ENCODE assay signal across 10 mouse cellular contexts in the genomic region with DNA sequence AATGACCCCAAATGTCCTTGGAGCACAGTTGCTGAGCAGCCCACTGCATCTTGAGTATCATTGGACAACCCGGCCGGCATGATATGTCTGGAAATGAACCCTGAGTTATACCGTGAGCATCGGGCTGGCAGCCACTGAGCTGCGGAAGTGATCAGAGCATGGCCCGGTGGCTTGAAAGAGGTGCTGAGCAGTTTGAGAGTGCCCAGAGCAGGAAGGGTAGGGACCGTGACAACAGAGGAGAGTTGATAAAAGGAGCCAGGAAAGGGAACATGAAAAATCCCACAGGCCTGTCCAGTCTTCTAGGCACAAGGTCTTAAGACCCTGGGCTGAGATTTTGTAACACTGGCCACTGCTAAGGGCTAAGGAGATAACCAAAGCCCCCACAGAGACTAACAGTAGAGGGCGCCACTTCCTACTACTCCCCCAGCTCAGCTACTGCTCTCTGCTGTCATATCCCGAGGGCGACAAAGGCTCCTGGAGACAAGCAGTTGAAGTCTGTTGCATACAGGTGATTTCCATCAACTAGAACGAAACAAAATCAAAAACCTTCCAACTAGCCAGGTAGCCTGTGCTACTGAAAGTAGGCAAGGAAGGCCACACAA. TPM values are rescaled to one million over a fixed set of nuclear protein-coding genes. Genes with fewer than 3 reads are reported as not detected.
A peak's percentile ranks its signal among the peaks of the same experiment; 100 is the strongest.
DNase-seq lines count a peak whose midpoint lies in the region; ATAC-seq and TF ChIP-seq lines count a peak whose summit lies in the region.
"Had no signal": no experiment of that assay in that cellular context is flagged by ENCODE, and none has a peak within 500 bp of the region (broad histone marks: within the 10 kb centered on the region; RNA-seq: fewer than 3 reads in every experiment).

No protein-coding gene starts in this region.

- H3K27me3 ChIP-seq in CH12.LX (replicated peaks) = no peaks in the 10 kb centered on the region
- no peaks in the 10 kb centered on the region for H3K27me3 ChIP-seq in limb, embryonic 11.5 days (ENCODE audit: control insufficient read depth, insufficient read depth, low read length)
- H3K27me3 ChIP-seq in spleen, adult 2 months (ENCODE audit: control insufficient read depth, insufficient read depth, low read length) = no peaks in the 10 kb centered on the region

- peak; percentile 69 for TF ChIP-seq RAD21 in CH12.LX (IDR thresholded peaks at IDR 0.05; ENCODE audit: low read depth, low read length)

- H3K79me2 ChIP-seq in CH12.LX (replicated peaks; ENCODE audit: control insufficient read depth, extremely low read depth, insufficient read depth, poor library complexity, severe bottlenecking) = no peaks in the 10 kb centered on the region

- no peaks in the 10 kb centered on the region for H3K9me3 ChIP-seq in CH12.LX (replicated peaks; ENCODE audit: low read length)
- no peaks in the 10 kb centered on the region for H3K9me3 ChIP-seq in limb, embryonic 11.5 days (ENCODE audit: control insufficient read depth, low read length)

- DNase-seq in layer of hippocampus, adult 11-12 months (ENCODE audit: low spot score) = peak; percentile 44
- DNase-seq in layer of hippocampus, adult 9-10 months (ENCODE audit: low spot score) = no peak
- peak; percentile 67 for DNase-seq in CH12.LX (ENCODE audit: extremely low read depth)
- DNase-seq in adrenal gland, postnatal 10 days = peak; percentile 60
- peak; percentile 35 for DNase-seq in forelimb bud, embryonic 11.5 days (ENCODE audit: low read depth, low spot score)
- peak; percentile 50 for DNase-seq in limb, embryonic 11.5 days (ENCODE audit: low spot score)
- peak; percentile 21 to 32 for DNase-seq in spleen, adult 2 months (ENCODE audit: low read depth in 1 of 2, low spot score in 2 of 2)
- DNase-seq in c-Kit-positive CD71-positive TER-119-positive erythroid progenitor cells, embryonic 14.5 days (ENCODE audit: low spot score) = no peak

- no peak for TF ChIP-seq EP300 in CH12.LX (IDR thresholded peaks at IDR 0.05; ENCODE audit: low read length)

- 64% methylated on average over 11 of the region's 11 CpGs for WGBS in limb, embryonic 11.5 days
- WGBS in spleen, adult 2 months = 60% methylated on average over 11 of the region's 11 CpGs

- H3K9ac ChIP-seq in CH12.LX (ENCODE audit: insufficient read depth, low read depth) = no peak overlapping the region
- no peak overlapping the region for H3K9ac ChIP-seq in limb, embryonic 11.5 days (ENCODE audit: low read length)

- H3K4me1 ChIP-seq in CH12.LX (ENCODE audit: control insufficient read depth in 1 of 2, insufficient read depth in 2 of 2) = peaks cover 4 to 17% of the 10 kb centered on the region in 2 experiments
- H3K4me1 ChIP-seq in limb, embryonic 11.5 days (ENCODE audit: control insufficient read depth, insufficient read depth, low read length) = no peaks in the 10 kb centered on the region
- H3K4me1 ChIP-seq in spleen, adult 2 months (ENCODE audit: control insufficient read depth, insufficient read depth, insufficient read length) = no peaks in the 10 kb centered on the region

- no peak for TF ChIP-seq POLR2A in CH12.LX (IDR thresholded peaks at IDR 0.05; ENCODE audit: low read depth, low read length)
- no peak for TF ChIP-seq POLR2A in spleen, adult 2 months (IDR thresholded peaks at IDR 0.05; ENCODE audit: low read depth, low read length)

- ATAC-seq in limb, embryonic 11.5 days (ENCODE audit: insufficient number of reproducible peaks, low FRiP score, low TSS enrichment, low read depth) = no peak; the same call in 1 of the 2 replicates

- peak overlapping the region; percentile 10; the same call in 1 of the 2 replicates for H3K4me2 ChIP-seq in CH12.LX (ENCODE audit: insufficient read depth, low read depth, poor library complexity, severe bottlenecking)
- H3K4me2 ChIP-seq in limb, embryonic 11.5 days (ENCODE audit: low read depth, severe bottlenecking) = no peak overlapping the region

- no peak overlapping the region for H3K4me3 ChIP-seq in CH12.LX (replicated peaks in 1 of 3; ENCODE audit: low read depth in 2 of 3, low read length in 2 of 3, poor library complexity in 1 of 3)
- H3K4me3 ChIP-seq in limb, embryonic 11.5 days (ENCODE audit: low read depth, low read length) = no peak overlapping the region
- H3K4me3 ChIP-seq in spleen, adult 2 months (ENCODE audit: extremely low read depth, insufficient read depth, insufficient read length) = no peak overlapping the region

- peak; percentile 59 to 87 for TF ChIP-seq CTCF in CH12.LX (conservative IDR thresholded peaks at IDR 0.05 in 1 of 2, IDR thresholded peaks at IDR 0.05 in 1 of 2; ENCODE audit: low read depth in 2 of 2, low read length in 2 of 2)
- TF ChIP-seq CTCF in spleen, adult 2 months (IDR thresholded peaks at IDR 0.05; ENCODE audit: extremely low read depth, insufficient read depth, insufficient read length, insufficient replicate concordance) = peak; percentile 46; the same call in 1 of the 2 replicates

- dilution Hi-C loops in CH12.LX (cut with MboI; ENCODE audit: extremely low pct_ligation_motif_present, extremely low pct_unique_long_range_greater_than_20kb, low sequenced_read_pairs) = no loop called here

- no peak overlapping the region for H3K27ac ChIP-seq in CH12.LX (ENCODE audit: insufficient read depth, low read depth)
- 0 out of 2 replicates have a peak overlapping the region, but pooled peaks have one; percentile 45 for H3K27ac ChIP-seq in limb, embryonic 11.5 days (replicated peaks; ENCODE audit: low read depth, low read length)
- H3K27ac ChIP-seq in spleen, adult 2 months (ENCODE audit: insufficient read depth, low read length) = no peak overlapping the region
- H3K27ac ChIP-seq: macrophage had no signal

- in situ Hi-C loops in CH12.LX (cut with MboI; ENCODE audit: low pct_ligation_motif_present, low pct_unique_long_range_greater_than_20kb, low sequenced_read_pairs) = loop anchor here (10.0 kb wide), 1 partner anchor 124 kb away; no protein-coding TSS in a partner anchor

- H3K36me3 ChIP-seq in CH12.LX (replicated peaks in 1 of 2; ENCODE audit: control insufficient read depth in 1 of 2, insufficient read depth in 1 of 2, low read length in 1 of 2) = no peaks in the 10 kb centered on the region
- H3K36me3 ChIP-seq in limb, embryonic 11.5 days (ENCODE audit: control insufficient read depth, insufficient read depth, low read length) = no peaks in the 10 kb centered on the region
- no peaks in the 10 kb centered on the region for H3K36me3 ChIP-seq in spleen, adult 2 months (ENCODE audit: control insufficient read depth, insufficient read depth, low read length)

TF ChIP-seq in CH12.LX, 34 proteins besides CTCF, POLR2A, EP300 and RAD21:
- TF ChIP-seq ELF1 (IDR thresholded peaks at IDR 0.05; ENCODE audit: low read depth, low read length) = no peak
- TF ChIP-seq MYC (IDR thresholded peaks at IDR 0.05; ENCODE audit: low read depth, low read length) = no peak
- no peak for TF ChIP-seq POLR2AphosphoS2 (IDR thresholded peaks at IDR 0.05; ENCODE audit: low read depth, low read length)
- TF ChIP-seq SMC3 (IDR thresholded peaks at IDR 0.05; ENCODE audit: low read depth, low read length) = peak; percentile 86
- no peak for TF ChIP-seq ZKSCAN1 (IDR thresholded peaks at IDR 0.05; ENCODE audit: borderline replicate concordance, low read depth, low read length)
- TF ChIP-seq SIN3A (IDR thresholded peaks at IDR 0.05; ENCODE audit: low read length) = no peak
- 0 out of 2 replicates have a peak, but pooled peaks have one; percentile 49 for TF ChIP-seq MAZ (IDR thresholded peaks at IDR 0.05; ENCODE audit: low read depth, low read length)

RNA-seq across cellular contexts. Expression of gene Ccdc83, which starts 14.8 kb away (rescaled TPM):
- not detected in 2 replicates for total RNA-seq in CH12.LX (2012; rRNA removed)
- not detected in 2 replicates for total RNA-seq in CH12.LX (2014; rRNA removed)
- not detected in 2 replicates for polyA plus RNA-seq in CH12.LX (2012; ENCODE audit: insufficient read length, low read depth)
- total RNA-seq in adrenal gland, postnatal 10 days (2021) = not detected
- not detected in 2 replicates for polyA plus RNA-seq in limb, embryonic 11.5 days (2014; fragmentation: Nextera tagmentation; extraction: Ambion mirVana)
- not detected in 2 replicates for polyA plus RNA-seq in spleen, adult 2 months (2012; rRNA removed)
- polyA plus RNA-seq: frontal cortex, adult 2 months; macrophage had no signal

RNA-seq across cellular contexts. Expression of gene Sytl2, which starts 21.7 kb away (rescaled TPM):
- 0.29 and 0.85 TPM in 2 replicates for total RNA-seq in CH12.LX (2012; rRNA removed)
- total RNA-seq in CH12.LX (2014; rRNA removed) = not detected in 2 replicates
- polyA plus RNA-seq in CH12.LX (2012; ENCODE audit: insufficient read length, low read depth) = not detected in 2 replicates
- 10 to 100 TPM in 1 of 2 experiments, 1 to 10 TPM in 1; 7.3 to 13.7 TPM for total RNA-seq in adrenal gland, postnatal 10 days (2021)
- polyA plus RNA-seq in limb, embryonic 11.5 days (2014; fragmentation: Nextera tagmentation; extraction: Ambion mirVana) = 5.0 and 7.1 TPM in 2 replicates
- polyA plus RNA-seq in spleen, adult 2 months (2012; rRNA removed) = 1.2 and 1.4 TPM in 2 replicates

Comparison
In these comparisons a context has a peak if more than half of its experiments do, and no peak if none do; other contexts are left out.
1. DNase-seq: peak in layer of hippocampus, adult 11-12 months (single experiment), CH12.LX (single experiment), adrenal gland, postnatal 10 days (single experiment), forelimb bud, embryonic 11.5 days (single experiment), limb, embryonic 11.5 days (single experiment) and spleen, adult 2 months (2 of 2); none in layer of hippocampus, adult 9-10 months (single experiment) and c-Kit-positive CD71-positive TER-119-positive erythroid progenitor cells, embryonic 14.5 days (single experiment).